Mouse (Mus musculus): Measurements from ENCODE around the gene Ddx41.
A peak's percentile ranks its signal among the peaks of the same experiment; 100 is the strongest.

Gene Ddx41

DNA sequence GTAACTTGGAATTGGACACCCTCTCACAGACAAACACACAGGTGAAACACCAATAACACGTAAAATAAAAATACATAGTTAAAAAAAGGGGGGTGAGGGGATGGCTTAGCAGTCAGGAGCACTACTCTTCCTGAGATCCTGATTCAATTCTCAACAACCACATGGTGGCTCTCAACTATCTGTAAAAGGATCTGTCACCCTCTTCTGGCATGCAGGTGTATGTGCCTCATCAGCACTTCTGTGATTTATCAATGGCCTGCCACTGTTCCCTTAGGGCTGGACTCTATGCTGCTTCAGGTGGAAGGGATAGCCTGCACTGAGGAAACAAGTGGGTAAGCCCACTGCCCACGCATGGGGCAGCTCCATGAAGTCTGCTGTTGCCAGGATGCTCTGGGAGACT lies 4.5 kb upstream of the Ddx41 start:
- peak; percentile 36 for DNase-seq

DNA sequence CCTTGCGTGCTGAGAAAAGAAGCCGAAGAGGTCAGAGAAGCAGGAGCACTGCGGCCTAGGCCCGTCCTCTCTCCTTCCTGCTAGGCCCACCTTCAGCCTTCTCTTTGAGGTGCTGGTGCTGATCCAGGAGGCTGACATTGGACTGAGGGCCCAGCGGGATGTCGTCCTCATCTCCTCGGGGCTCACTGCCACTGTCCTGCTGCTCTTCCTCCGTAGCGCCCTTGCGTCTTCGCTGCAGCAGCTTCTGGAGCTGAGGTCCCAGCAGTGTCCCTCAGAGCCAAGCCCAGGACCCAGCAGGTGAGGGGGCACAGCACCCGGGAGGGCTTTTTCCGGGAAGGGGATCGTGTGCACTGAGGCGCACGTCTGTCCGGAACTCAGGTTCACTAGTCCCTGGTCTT lies 663 bp downstream of the Ddx41 start:
- DNase-seq = no peak

DNA sequence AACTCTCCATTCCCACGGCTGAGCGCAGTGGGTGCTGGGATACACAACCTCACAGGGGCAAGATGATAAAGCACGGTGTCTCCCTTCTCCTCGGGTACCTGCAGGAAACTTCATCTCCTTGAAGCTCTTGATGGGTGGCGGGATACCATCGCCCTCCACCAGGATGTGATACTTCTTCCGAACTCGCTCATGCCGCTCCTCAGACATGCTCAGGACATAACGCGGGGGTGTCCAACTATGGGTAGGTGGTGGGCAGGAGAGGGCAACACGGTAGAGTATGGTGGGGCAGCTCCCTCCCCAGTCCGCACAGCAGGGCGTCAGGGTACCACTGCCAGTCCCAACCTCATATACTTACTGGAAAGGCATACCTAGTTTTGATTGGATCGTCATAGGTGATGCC lies 1.3 kb downstream of the Ddx41 start:
- DNase-seq = no peak

DNA sequence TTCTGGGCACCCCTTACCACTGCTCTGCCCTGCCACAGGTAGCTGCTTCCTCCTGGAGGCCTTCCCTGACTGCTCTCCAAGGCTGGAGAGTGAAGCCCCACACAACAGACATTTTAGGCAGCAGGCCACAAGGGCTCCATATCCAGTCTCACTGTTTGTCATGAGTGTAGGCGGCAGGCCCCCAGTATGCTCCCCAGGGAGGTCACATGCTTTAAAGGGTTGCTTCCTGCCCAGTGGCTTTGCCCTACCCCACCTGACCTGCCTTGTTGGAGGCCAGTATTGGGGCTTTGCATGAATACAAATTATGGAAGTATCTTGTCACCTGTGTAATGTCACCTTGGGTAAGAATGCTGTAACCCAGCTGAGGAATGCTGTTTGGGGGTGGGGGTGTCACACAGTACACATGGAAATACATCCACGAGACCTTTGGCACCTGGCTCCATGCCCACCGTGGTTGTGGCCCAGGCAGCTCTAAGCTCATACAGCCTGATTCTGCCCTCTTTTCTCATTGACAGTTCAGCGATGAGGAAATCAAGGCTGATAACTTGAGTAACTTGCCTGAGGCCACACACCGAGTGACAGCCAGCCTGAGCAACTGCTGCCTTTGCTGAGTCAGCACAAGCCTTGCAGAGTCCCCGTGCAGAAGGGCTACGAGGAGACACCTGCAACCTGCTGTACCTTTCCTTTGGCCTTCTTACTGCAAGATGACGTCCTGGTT lies 7.1 kb downstream of the Ddx41 start, which contains the start of gene Dok3:
Gene Dok3 (minus strand): TSS at position 99 of the 718 bp plus-strand sequence.
- DNase-seq = no peak

DNA sequence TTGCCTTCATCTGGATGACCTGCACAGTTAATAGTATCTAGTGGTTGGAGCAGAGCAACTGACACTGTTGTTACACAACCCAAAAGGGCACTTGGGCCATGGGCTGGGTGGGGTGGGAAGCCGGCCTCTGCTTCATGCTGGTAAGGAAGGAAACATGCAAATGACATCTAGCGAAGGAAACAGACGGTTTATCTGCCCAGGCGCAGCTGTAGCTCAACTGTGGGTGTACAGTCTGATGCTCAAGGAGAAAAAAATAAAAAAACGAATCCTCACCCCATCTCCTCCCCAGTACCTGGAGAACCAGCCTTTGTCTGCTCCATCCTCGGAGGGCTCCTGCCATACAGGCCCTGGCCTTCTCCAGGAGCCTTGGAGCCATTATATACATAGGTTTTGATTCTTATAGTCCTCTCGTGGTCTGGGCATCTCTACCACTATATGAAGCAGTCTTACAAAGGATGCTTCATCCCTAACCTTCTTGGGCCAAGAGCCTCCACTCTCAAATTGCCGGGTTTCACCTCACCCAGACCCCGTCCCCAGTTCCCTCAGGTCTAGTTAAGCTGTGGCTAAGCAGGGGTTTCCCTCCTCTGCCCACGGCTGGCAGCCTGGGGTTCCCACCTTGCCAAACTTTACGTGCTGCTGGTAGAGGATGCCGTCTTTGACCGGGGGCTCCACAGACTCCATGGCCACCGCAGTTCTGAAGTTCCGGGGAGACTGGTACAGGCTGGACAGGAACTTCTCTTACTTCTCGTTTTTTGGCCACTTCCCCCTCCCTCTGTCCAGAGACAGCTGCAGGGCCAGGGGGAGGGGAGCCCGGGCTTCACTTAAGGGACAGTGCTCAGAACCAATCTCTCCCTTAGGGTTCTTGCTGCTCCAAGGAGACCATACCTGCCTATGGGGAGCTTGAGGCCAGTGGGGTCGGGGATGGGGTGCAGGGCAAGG lies 8.4 kb downstream of the Ddx41 start:
- no peak for DNase-seq

DNA sequence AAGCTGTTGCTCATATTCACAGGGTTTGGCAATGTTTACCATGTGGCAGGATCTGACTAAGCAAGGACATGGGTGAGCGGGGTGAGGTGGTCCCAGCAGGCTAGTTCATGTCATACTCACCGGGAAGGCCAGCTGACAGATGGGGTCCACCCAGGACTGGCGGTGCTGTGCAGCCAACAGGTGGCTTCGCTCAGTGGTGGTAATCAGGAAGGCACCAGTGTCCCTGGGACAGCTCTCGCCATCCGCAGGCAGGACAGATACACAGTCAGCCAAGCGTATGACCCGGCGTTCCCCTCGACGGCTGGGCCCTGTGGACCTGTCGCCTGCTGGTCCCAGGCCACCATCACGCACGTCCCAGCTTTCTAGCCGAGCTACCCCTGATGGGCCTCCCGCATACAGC lies 9.2 kb downstream of the Ddx41 start:
- no peak for DNase-seq

DNA sequence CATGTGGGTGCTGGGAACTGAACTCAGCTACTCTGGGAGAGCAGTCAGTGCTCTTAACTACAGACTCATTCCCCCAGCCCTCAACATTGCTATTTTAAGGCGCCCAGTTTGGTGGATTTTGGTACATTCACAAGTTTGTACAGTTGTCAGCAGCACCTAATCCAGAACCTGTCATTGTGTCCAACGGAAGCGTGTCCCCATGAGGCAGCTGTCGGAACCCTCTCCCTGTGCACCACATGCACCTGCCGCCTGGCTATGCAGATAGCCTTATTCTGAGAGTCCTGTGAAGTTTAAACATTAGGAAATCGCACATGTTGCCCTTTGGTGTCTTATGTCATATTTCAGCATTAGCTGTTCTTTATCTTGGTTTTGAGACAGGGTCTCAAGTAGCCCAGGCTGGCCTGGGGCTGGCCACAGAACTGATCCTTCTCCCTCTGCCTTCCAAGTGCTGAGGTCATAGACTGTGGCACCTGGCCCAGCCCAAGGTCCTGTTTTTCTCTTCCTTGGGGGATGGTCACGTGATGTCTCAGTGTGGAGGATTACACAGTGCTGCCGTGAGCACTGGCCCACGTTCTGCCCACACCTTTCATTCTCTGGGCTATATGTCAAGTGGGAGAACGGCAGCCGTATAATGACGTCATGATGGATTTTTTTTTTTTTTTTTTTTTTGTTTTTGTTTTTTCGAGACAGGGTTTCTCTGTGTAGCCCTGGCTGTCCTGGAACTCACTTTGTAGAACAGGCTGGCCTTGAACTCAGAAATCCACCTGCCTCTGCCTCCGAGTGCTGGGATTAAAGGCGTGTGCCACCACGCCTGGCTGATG lies 10.5 kb downstream of the Ddx41 start:
- no peak for DNase-seq

DNA sequence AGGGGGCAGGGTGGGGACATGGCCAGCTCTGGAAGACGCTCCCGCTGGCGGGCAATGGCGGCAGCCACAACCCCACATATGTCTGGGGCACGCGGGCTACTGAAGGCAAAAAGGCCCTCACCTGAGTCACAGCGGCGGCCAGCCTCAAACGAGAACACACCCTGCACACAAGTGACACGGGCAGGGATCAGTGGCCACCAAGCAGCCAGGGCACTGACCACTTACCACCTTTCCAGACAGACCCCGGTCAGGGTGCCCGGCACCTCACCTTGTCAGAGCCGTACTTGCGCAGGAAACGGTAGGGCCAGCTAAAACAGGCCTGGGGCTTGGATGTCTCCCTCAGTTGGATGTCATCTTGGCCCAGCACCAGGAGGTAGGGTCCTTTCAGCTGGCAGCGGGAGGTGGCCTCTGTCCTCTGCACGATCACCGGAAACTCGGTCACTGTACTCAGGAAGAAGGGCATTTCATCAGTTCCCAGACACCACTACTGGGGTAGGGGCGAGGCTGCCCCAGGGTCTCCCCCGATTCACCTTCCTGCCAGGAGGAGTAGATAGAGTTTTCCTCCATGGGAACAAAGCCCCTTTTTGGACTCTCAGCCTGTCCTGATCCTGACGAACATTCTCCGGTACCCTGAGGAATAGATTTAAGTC lies 12.4 kb downstream of the Ddx41 start:
- no peak for DNase-seq

DNA sequence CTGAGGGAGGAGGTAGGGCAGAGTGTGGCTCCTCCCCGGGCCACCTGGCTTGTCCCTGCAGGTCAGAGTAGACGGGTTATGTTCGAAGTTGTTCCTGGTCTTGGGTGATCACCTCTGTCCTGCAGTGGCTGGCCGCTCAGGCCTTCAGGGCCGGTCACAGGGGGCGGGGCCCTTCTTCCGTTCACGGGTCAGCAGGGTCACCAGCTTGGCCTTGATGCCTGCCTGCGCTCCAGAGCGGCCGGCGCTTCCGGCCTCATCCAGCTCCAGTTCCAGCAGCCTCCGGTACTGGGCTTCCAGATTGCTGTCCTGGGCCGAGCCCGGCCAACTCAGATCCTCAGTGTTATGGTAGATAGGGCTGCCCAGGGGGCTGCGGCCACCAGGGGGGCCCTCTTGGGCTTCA lies 13.2 kb downstream of the Ddx41 start:
- DNase-seq = no peak

DNA sequence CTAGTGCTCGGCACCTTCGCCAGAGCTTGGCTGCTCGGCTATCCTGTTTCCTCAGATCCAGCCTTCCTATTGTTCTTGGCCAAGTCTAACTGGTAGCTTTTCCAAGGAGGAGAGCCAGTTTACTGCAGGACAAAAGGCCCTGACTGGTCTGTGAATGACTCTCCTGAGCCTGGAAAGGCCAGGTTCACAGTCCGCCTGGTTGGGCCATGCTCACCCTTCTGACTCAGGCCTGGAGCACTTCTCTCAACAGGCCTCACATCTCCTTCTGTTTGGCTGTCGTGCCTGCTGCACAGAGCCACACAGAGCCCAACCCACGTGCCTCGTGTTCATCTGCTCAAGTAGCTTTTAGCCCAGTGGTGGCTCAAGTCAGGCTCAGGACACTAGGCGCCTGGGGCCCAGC lies 13.7 kb downstream of the Ddx41 start:
- no peak for DNase-seq

DNA sequence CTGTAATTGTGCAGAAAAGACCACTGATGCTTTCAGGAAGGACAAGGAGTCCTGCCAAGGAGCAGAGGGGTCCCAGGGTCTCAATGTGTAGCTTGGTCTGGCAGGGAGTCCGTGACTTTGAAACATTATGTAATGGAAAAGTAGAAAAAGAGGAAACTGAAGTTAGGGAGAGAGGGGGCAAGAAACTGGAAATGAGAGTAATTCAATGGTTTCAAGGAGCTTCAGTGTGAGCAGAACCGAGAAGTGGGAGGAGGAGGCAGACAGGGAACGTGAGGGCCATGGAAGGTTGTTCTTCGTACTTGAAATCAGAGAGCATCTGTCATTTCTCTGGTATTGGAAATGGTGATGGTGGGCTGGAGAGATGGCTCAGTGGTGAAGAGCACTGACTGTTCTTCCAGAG lies 16.9 kb downstream of the Ddx41 start:
- no peak for DNase-seq

DNA sequence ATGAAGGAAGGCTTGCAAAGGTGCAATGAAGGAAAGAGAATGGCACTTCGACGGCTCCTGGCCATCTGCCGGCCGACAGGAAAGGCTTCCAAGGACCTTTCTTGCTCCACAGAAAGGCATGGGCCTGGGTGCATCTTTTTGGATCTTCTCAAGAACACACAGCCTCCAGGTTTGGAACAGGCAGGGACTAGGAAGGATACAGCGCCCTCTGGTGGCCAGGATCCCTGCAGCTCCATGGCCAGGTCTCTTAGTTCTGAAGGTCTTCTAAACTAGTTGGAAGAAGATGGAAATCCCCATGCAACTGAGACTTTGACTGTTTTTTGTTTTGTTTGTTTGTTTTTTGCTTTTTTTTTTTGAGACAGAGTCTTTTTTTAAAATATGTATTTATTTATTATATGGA lies 19.5 kb downstream of the Ddx41 start:
- peak; percentile 94 for DNase-seq

DNA sequence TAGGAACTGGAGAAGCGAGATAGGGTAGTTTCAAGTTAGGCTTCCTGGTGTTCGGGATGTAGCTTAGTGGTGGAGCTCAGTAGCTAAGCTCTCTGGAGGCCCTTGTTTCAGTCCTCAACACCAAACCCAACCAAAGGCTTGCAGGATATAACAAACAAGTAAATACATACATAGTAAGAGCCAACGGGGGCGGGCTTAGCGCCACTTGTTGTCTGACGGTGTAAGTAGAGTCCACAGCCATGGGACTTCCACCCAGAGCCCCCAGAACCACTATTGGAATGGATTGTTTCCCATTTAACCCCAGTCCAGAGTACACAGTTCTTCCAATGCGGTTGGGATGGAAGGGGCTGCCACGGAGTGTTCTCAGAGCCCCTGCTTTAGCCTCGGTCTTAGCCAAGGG lies 22.6 kb downstream of the Ddx41 start:
- DNase-seq = no peak

DNA sequence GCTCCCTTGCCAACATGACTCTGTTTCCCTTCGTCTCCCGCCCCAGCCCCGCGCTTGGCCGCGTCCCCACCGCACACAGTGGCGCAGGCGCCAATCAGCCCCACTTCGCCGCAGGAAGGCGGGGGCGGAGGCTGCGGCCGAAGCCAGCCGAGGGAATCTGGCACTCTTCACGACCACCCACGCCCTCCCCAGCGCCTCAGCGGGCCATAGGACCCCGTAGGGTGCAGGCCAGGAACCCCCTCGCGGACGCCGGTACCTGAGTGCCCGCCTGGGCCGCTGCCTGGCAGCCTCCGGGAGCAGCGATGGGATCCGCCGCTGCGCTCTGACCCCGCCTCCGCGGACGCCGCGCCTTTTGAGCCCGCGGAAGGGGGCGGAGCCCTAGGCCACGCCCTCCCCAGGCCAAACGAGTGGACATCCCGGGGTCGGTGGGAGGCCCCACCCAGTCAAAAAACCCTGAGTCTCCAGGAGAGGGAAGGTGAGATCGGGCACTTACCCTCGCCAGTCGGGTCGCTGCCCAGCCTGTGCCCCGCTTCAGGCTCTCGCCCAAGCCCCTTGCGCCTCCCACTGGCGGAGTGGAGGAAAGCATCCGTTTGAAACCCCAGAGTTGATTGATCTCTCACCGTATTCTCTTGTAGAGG lies 23.2 kb downstream of the Ddx41 start, which contains the start of gene Pdlim7:
Gene Pdlim7 (minus strand): TSS at position 566 of the 638 bp plus-strand sequence.
- DNase-seq = peak; percentile 90

DNA sequence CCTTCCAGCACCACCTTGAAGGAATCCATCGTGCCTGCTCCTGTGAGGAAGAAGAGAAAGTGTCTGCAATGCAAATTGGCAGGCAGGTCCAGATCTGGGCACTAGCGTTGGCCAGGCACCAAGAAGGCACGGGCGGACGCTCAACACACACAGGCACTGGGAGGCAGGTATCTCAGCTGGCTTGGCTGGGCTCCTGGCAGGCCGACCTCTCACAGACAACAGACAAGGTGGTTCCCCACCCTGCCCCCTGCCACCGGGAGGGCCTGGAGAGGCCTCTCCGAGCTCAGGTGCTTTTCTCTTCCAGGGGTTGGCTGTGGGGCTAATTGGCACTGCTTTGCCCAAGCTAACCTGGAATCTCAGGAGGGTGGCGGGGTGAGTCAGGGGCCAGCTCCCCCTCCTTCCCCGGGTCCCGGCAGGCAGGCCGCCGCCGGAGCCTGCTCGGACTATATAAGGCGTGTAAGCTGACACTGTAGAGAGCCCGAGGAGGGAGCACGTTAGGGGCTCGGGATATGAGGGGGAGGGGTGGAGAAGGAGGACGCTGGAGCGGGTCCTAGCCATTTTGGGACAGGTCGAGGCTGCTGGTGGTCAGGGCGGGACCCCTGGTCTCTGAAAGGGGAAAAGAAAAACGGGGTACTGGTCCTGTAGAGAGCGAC lies 24.0 kb downstream of the Ddx41 start:
- peak; percentile 49 for DNase-seq

DNA sequence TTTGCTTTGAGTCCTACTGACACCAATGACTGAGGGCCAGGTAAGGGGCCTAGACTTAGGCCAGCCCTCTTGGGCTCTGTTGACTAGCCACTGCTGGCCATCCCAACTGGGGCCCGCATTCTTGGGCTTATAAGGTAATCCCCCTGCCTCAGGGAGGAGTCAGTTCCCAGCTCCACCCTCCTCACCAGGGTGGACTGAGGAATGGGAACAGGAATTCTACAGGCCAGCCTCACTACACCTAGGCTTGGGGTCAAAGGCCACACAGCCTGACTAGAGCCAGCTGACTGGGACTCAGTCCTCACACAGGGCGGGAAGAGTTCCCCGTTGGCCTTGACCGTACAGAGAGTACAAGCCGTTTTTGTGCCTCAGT lies 25.0 kb downstream of the Ddx41 start:
- DNase-seq = no peak

DNA sequence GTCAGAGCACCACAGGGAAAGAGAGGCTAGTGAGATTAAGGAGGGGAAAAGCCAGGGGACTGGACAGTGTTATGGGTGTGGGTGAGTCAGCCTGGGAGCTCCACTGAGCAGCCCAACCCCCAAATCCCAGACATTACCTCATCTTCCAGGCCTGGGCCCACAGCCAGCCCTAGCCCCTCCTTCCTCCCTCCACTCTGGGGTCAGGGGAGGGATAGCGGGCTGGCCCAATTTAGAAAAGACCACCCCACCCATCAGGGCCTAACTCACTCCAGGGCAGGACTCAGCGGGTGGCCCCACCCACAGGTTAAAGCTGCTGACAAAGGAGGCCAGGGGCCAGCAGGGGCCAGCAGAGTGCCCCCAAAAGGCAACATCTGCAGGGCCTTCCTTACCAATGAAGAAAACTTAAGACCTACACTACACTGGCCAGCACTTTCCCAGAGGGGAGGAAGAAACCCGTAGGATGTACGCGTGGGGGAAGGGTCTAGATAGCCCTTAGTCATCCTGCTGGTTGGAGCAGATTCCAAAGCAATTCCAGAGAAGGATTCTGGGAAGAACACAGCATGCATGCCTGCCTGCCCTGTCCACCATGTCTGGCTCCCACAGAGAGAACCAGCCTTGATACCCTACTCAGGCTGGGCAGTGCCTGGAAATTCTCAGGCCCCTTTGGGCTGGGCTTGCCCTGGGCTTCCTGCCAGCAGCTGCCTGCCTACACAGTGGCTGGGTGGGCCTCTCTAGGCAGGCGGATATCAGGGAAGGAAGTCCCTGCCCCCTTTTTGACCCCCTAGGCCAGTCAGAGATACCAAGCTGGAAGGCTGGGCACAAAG lies 25.6 kb downstream of the Ddx41 start:
- DNase-seq = peak; percentile 89

DNA sequence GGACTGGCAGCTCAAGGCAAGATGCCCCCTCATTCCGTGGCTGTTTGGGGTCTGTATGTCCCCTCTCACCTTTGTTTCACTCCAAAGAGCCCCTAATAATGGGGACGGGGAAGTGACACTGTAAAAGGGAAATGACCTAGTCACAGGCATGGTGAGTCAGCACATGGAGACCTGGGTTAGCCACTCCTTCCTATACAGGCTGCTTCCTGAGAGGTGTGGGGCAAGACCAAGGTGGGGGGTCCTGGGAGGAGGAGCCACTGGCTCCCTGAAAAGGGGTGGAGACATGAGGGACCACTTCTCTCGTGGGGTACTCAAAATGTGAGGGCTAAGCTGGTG lies 26.2 kb downstream of the Ddx41 start:
- no peak for DNase-seq

DNA sequence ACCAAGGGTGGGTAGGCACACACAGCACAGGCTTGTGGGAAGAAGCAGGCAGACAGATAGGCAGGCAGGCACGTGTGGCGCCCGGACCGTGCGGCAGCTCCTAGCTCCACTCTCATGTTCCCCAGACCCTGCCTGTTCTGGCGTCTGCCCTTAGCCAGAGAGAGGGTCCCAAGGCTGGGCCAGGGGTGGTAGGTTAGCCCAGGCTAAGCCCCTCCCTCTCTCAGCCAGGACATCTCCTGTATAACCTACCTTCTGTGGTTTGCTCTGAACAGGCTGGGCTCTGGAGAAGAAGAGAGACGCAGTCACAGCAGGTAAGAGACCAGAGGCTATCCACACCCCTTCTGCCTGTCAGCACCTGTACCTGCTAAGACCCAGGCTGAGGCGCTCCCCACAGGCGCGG lies 27.9 kb downstream of the Ddx41 start:
- no peak for DNase-seq

DNA sequence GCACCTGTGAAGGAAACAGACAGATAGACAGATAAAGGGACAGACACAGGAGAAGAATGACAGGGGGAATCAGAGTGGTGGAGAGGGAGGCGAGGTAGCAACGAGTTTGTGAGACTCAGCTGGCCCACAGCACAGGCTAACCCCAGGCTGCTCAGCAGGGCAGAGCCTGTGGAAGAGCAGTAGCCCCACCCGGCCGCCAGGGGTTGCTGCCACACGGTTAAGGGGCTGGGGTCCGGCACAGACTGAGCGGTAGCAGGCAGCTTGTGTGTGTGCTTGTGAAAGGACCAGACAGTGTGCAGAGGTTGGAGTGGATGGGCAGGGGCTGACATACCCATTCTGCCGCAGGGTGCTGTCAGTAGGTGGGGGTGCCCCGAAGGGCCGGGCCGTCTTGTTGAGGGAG lies 28.6 kb downstream of the Ddx41 start:
- DNase-seq = no peak

DNA sequence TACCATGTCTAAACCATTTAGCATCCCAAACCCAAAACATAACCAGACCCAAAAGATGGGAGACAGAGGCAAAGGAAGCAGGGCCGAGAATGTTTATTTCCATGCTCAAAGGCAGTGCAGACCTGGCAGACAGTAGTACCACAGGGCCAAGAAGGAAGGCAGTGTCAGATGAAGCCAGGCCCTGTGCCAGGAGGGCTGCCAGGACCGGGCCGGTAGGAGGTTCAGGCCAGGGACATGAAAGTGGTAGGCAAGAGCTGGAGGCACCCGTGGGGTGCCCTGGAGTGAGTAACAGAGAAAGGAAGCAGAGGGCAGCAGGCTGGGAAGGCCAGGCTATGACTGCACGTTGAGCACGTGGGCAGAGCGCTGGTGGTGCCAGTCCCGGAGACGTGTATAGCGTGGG lies 29.8 kb downstream of the Ddx41 start:
- no peak for DNase-seq
